In the genomic region with DNA sequence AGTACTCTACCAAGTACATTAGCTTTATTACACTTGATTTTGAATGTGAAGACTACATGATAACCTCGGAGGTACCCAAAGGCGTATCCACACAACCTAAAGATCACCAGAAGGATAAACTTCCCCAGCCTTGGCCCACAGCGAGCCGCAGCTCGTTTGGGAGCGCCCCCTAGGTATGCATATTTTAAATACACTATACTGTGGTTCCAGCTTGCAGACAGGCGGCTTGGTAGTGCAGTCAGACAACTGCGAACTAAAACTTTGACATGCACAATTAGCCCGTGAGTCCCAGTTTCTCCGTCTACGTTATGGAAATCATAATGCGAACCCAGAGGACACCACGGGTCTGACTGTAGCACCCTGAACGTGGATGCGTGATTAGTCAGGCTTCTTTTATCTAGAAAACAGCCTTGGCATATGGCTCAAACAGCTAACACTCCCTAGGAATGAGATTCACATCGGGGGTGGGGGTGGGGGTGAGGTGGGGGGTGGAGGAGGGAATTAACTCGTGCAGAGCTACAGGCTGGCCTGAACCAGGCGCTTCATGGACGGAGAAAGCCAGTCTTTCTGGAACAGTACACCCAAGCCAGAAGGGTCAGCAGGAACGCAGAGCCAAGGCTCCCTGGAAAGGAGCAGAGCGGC, we compare ENCODE assay signal across 9 mouse cellular contexts. TPM values are rescaled to one million over a fixed set of nuclear protein-coding genes. Genes with fewer than 3 reads are reported as not detected.
DNase-seq lines count a peak whose midpoint lies in the region; ATAC-seq and TF ChIP-seq lines count a peak whose summit lies in the region.
"Had no signal": no experiment of that assay in that cellular context is flagged by ENCODE, and none has a peak within 500 bp of the region (broad histone marks: within the 10 kb centered on the region; RNA-seq: fewer than 3 reads in every experiment).

No protein-coding gene starts in this region.

- H3K4me1 ChIP-seq in E14TG2a.4 (replicated peaks; ENCODE audit: low read depth, low read length) (peaks cover 53% of the 10 kb centered on the region), G1E (ENCODE audit: insufficient read depth, low read depth, low read length) (peaks cover 10% of the 10 kb centered on the region)
- no peaks in the 10 kb centered on the region for H3K4me1 ChIP-seq in embryonic facial prominence, embryonic 14.5 days (ENCODE audit: control insufficient read depth, insufficient read depth, low read length)
- H3K4me1 ChIP-seq in hindbrain, embryonic 10.5 days (replicated peaks), result peaks cover 34% of the 10 kb centered on the region
- H3K4me1 ChIP-seq in limb, embryonic 13.5 days, result peaks cover 32% of the 10 kb centered on the region
- H3K4me1 ChIP-seq in midbrain, embryonic 14.5 days (ENCODE audit: control insufficient read depth, insufficient read depth, low read length), result peaks cover 15% of the 10 kb centered on the region

- no peak for ATAC-seq in G1E (ENCODE audit: extremely low read depth, insufficient number of reproducible peaks, low FRiP score, poor library complexity, severe bottlenecking)
- ATAC-seq in embryonic facial prominence, embryonic 14.5 days (ENCODE audit: low read depth), result peak; percentile 12
- ATAC-seq in limb, embryonic 13.5 days (ENCODE audit: low FRiP score, low read depth), result no peak
- ATAC-seq in midbrain, embryonic 14.5 days (ENCODE audit: low FRiP score, low TSS enrichment), result peak; percentile 59

- WGBS in embryonic facial prominence, embryonic 14.5 days, result 6% methylated on average over 21 of the region's 21 CpGs
- 5% methylated on average over 21 of the region's 21 CpGs for WGBS in hindbrain, embryonic 10.5 days
- WGBS in limb, embryonic 13.5 days, result 5% methylated on average over 21 of the region's 21 CpGs
- whole genome bisulfite sequencing in midbrain, embryonic 14.5 days, result 4% methylated on average over 21 of the region's 21 CpGs

- DNase-seq in G1E (ENCODE audit: low spot score), result no peak
- peak; percentile 68 for DNase-seq in embryonic facial prominence, embryonic 14.5 days (ENCODE audit: low spot score)
- DNase-seq in hindbrain, embryonic 10.5 days (ENCODE audit: low spot score), result peak; percentile 68
- peak; percentile 80 for DNase-seq in midbrain, embryonic 14.5 days
- no peak for DNase-seq in left cerebral cortex, postnatal 36 days (ENCODE audit: low spot score in 2 of 2)
- DNase-seq in ovary, adult 18-20 months (ENCODE audit: low spot score), result no peak

- H3K4me3 ChIP-seq in E14TG2a.4 (replicated peaks; ENCODE audit: low read length), result peak overlapping the region; percentile 84
- H3K4me3 ChIP-seq in G1E (ENCODE audit: low read depth, low read length), result peak overlapping the region; percentile 20; the same call in 1 of the 2 replicates
- H3K4me3 ChIP-seq in embryonic facial prominence, embryonic 14.5 days (ENCODE audit: low read depth, low read length), result peak overlapping the region; percentile 49
- peak overlapping the region; percentile 64 for H3K4me3 ChIP-seq in hindbrain, embryonic 10.5 days
- peak overlapping the region; percentile 55 for H3K4me3 ChIP-seq in limb, embryonic 13.5 days
- peak overlapping the region; percentile 41 for H3K4me3 ChIP-seq in midbrain, embryonic 14.5 days (replicated peaks; ENCODE audit: low read depth, low read length)

- no peaks in the 10 kb centered on the region for H3K36me3 ChIP-seq in E14TG2a.4 (ENCODE audit: insufficient read depth, low read length)
- no peaks in the 10 kb centered on the region for H3K36me3 ChIP-seq in G1E (replicated peaks)
- no peaks in the 10 kb centered on the region for H3K36me3 ChIP-seq in embryonic facial prominence, embryonic 14.5 days (ENCODE audit: control insufficient read depth, insufficient read depth, low read length)
- no peaks in the 10 kb centered on the region for H3K36me3 ChIP-seq in hindbrain, embryonic 10.5 days
- no peaks in the 10 kb centered on the region for H3K36me3 ChIP-seq in limb, embryonic 13.5 days
- H3K36me3 ChIP-seq in midbrain, embryonic 14.5 days (ENCODE audit: control insufficient read depth, insufficient read depth, low read length), result no peaks in the 10 kb centered on the region

- peak overlapping the region; percentile 54 for H3K9ac ChIP-seq in embryonic facial prominence, embryonic 14.5 days (ENCODE audit: low read depth, low read length)
- peak overlapping the region; percentile 67 for H3K9ac ChIP-seq in limb, embryonic 13.5 days
- H3K9ac ChIP-seq in midbrain, embryonic 14.5 days (replicated peaks; ENCODE audit: low read length), result peak overlapping the region; percentile 44

- TF ChIP-seq CTCF in E14TG2a.4 (conservative IDR thresholded peaks at IDR 0.05; ENCODE audit: low read length), result peak; percentile 44; the same call in 1 of the 2 replicates
- no peak for TF ChIP-seq CTCF in G1E (IDR thresholded peaks at IDR 0.05; ENCODE audit: low read depth, low read length)

- H3K4me2 ChIP-seq in embryonic facial prominence, embryonic 14.5 days (ENCODE audit: low read depth, low read length), result peak overlapping the region; percentile 59
- H3K4me2 ChIP-seq in limb, embryonic 13.5 days (replicated peaks), result peak overlapping the region; percentile 88
- H3K4me2 ChIP-seq in midbrain, embryonic 14.5 days (ENCODE audit: low read length), result peak overlapping the region; percentile 76

- H3K27ac ChIP-seq in embryonic facial prominence, embryonic 14.5 days (replicated peaks; ENCODE audit: low read depth, low read length), result no peak overlapping the region
- H3K27ac ChIP-seq in hindbrain, embryonic 10.5 days, result peak overlapping the region; percentile 82
- no peak overlapping the region for H3K27ac ChIP-seq in limb, embryonic 13.5 days
- H3K27ac ChIP-seq in midbrain, embryonic 14.5 days (replicated peaks; ENCODE audit: low read depth, low read length), result no peak overlapping the region

- H3K9me3 ChIP-seq in E14TG2a.4 (ENCODE audit: low read length), result no peaks in the 10 kb centered on the region
- no peaks in the 10 kb centered on the region for H3K9me3 ChIP-seq in G1E (replicated peaks)
- H3K9me3 ChIP-seq in embryonic facial prominence, embryonic 14.5 days (ENCODE audit: control insufficient read depth, low read length), result no peaks in the 10 kb centered on the region
- H3K9me3 ChIP-seq in hindbrain, embryonic 10.5 days, result no peaks in the 10 kb centered on the region
- no peaks in the 10 kb centered on the region for H3K9me3 ChIP-seq in limb, embryonic 13.5 days
- H3K9me3 ChIP-seq in midbrain, embryonic 14.5 days (ENCODE audit: control insufficient read depth, low read length), result no peaks in the 10 kb centered on the region

- H3K27me3 ChIP-seq in E14TG2a.4 (ENCODE audit: insufficient read depth, low read length), result no peaks in the 10 kb centered on the region
- H3K27me3 ChIP-seq in G1E (ENCODE audit: insufficient read depth, low read length), result peaks cover 12% of the 10 kb centered on the region
- H3K27me3 ChIP-seq in embryonic facial prominence, embryonic 14.5 days (replicated peaks; ENCODE audit: control insufficient read depth, insufficient read depth, low read length), result no peaks in the 10 kb centered on the region
- peaks cover 27% of the 10 kb centered on the region for H3K27me3 ChIP-seq in hindbrain, embryonic 10.5 days (ENCODE audit: insufficient read depth, poor library complexity, severe bottlenecking)
- peaks cover 8% of the 10 kb centered on the region; the same call in 1 of the 2 replicates for H3K27me3 ChIP-seq in limb, embryonic 13.5 days
- no peaks in the 10 kb centered on the region for H3K27me3 ChIP-seq in midbrain, embryonic 14.5 days (ENCODE audit: control insufficient read depth, insufficient read depth, low read length)

- intact Hi-C loops in left cerebral cortex, postnatal 36 days (cut with DNase I), result no loop called here

RNA-seq across cellular contexts. Expression of gene Ttc12, which starts 0.7 kb away (rescaled TPM):
- 0.98 TPM in 1 of 2 replicates, not detected in the other for total RNA-seq in G1E (2014; fragmentation: Nextera tagmentation)
- total RNA-seq in G1E (2017), result 0.98 and 1.6 TPM in 2 replicates
- polyA plus RNA-seq in G1E (2012), result not detected in 2 replicates
- polyA plus RNA-seq in embryonic facial prominence, embryonic 14.5 days (2014; fragmentation: Nextera tagmentation; extraction: Ambion mirVana), result 2.0 TPM in 2 replicates
- 1.9 and 2.7 TPM in 2 replicates for polyA plus RNA-seq in hindbrain, embryonic 10.5 days (2016; fragmentation: Nextera tagmentation; extraction: Ambion mirVana)
- 1.2 and 1.4 TPM in 2 replicates for polyA plus RNA-seq in limb, embryonic 13.5 days (2015; fragmentation: Nextera tagmentation; extraction: Ambion mirVana)
- 0.94 and 1.9 TPM in 2 replicates for polyA plus RNA-seq in midbrain, embryonic 14.5 days (2014; fragmentation: Nextera tagmentation; extraction: Ambion mirVana)
- 1 to 10 TPM in 1 of 2 experiments, under 1 TPM in 1; 0.96 to 1.2 TPM for total RNA-seq in left cerebral cortex, postnatal 36 days (2021)

RNA-seq across cellular contexts. Expression of gene Ankk1, which starts 58.5 kb away (rescaled TPM):
- total RNA-seq in G1E (2014; fragmentation: Nextera tagmentation) (not detected in 2 replicates), G1E (2017) (0.05 TPM in 1 of 2 replicates, not detected in the other)
- not detected in 2 replicates for polyA plus RNA-seq in G1E (2012)
- not detected in 2 replicates for polyA plus RNA-seq in embryonic facial prominence, embryonic 14.5 days (2014; fragmentation: Nextera tagmentation; extraction: Ambion mirVana)
- not detected in 2 replicates for polyA plus RNA-seq in hindbrain, embryonic 10.5 days (2016; fragmentation: Nextera tagmentation; extraction: Ambion mirVana)
- polyA plus RNA-seq in limb, embryonic 13.5 days (2015; fragmentation: Nextera tagmentation; extraction: Ambion mirVana), result not detected in 2 replicates
- polyA plus RNA-seq in midbrain, embryonic 14.5 days (2014; fragmentation: Nextera tagmentation; extraction: Ambion mirVana), result not detected in 2 replicates
- total RNA-seq in left cerebral cortex, postnatal 36 days (2021), result not detected
- total RNA-seq: layer of hippocampus, adult 18-20 months had no signal

Comparison
In these comparisons a context has a peak if more than half of its experiments do, and no peak if none do; other contexts are left out.
1. H3K4me3 ChIP-seq: peak in every context shown above with its lines; median percentile 84 in E14TG2a.4; 64 in hindbrain, embryonic 10.5 days; 55 in limb, embryonic 13.5 days; 49 in embryonic facial prominence, embryonic 14.5 days; 41 in midbrain, embryonic 14.5 days; 20 in G1E.
2. ATAC-seq: peak in embryonic facial prominence, embryonic 14.5 days (single experiment) and midbrain, embryonic 14.5 days (single experiment); none in G1E (single experiment) and limb, embryonic 13.5 days (single experiment).
3. DNase-seq: peak in embryonic facial prominence, embryonic 14.5 days (single experiment), hindbrain, embryonic 10.5 days (single experiment) and midbrain, embryonic 14.5 days (single experiment); none in G1E (single experiment), left cerebral cortex, postnatal 36 days (0 of 2) and ovary, adult 18-20 months (single experiment).
4. Peak in every context shown above with its lines, with median percentiles within 50 percentile points of each other: H3K4me2 ChIP-seq and H3K9ac ChIP-seq.